Mouse (Mus musculus) kidney, postnatal 10 days (tissue): ENCODE measurements around the gene Spaca7.
"Not testable (repeated sequence)": the region's sequence is repeated elsewhere in the genome, so short reads cannot be mapped to it uniquely, and the experiment has no call there.

Experiments used
- DNase-seq: peaks from one replicate; pipeline ENCODE4 v3.0.0; 2021; ENCODE audit warnings: mixed read lengths

Spaca7 gene

DNA sequence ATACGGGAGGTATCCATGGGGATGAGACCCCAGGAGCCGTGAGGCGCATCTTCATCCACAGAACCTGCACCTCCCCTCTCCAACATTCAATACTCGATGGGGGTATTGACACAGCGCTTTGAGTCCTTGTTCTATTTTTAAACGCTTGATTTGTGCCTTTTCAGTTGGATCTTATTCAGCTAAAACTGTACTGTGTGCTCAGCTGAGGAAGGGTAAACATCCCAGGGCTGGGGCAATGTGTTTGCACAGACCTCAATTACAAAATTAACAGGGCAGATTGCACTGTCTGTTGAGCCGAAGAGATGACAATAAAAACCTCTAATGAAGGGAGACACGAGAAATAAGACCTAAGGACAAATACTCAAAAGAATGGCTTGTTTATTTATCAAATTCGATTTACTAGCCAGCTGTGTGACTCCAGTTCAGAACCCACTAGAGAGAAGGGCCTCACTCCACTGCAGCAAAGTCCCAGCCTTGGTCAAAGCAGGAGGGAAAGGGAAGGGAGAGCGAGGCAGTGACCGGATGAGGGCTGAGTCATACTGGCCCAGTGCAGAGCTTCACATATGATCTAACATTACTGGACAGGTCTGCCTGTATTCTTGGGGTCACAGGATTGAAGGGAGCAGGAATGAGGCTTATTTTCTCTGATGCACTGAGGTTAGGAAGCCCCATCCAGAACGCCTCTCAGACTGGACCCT is 37.1 kb downstream of the Spaca7 start:
- no peak for DNase-seq

DNA sequence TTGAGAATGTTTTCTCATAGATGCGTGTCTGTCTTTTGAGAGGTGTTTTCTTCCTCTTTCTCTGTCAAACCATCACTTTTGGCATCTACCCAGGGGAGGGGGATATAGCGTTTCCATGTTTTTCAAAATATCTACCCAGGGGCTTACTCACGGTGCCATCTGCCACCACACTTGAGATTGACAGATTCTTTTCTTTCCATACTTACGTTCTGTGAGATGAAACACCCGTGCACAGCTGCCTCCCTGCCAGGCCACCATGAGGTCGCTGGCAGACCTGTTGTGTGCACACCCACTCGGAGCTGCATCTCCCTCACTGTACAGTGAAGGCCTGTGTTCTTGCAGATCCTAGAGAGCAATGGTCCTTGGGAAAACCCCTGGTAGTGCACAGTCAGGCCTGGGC is 40.4 kb downstream of the Spaca7 start:
- no peak for DNase-seq

DNA sequence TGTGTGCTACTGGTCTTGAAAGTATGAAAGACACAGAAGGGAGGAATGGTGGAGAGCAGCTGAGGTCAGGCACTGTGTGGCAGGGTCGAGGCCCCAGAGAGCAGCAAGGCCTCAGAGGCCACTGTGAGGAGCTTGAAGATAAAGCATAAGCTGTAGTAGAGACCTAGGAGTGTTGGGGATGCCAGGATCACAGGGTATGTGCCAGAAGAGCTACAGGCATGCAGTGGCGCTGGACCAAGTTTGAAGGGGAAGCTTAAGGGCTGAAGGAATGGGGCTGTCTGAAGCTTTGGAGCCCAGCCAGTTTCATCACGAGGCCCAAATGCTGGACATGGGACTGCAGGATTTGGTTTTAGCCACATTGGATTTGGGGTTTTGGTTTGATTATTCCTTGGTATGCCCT is 44.5 kb downstream of the Spaca7 start:
- not testable (repeated sequence) for DNase-seq

DNA sequence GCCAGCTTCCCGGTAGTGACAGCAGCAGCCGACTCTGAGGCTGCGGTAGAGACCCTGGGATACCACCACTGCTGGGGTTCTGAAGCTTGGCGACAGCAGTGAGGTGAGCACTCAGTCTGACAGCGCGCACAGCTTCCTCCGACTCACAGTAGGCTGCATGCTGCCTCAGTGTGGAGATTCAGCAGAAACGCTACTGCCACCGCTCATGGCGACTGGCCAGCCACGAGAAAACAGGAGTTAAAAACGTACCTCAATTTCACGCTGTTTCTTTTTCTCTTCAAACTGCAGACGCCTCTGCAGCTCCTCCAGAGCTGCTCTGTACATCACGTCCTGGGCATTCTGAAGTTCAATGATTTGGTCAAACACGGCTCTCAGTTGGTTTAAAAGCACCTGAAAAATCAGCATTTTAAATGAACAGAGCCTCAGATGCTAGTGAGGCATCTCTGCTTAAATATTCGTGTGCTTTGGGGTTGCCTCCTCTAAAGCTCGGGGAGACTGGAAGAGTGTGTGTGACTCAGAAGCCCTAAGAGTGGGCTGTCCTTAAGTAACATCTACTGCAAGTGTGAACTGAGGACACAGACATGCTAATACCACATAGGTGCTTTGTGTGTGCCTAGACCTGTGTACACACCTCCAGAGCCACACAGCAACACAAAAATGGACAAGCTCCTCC is 48.9 kb downstream of the Spaca7 start:
- DNase-seq = no peak

DNA sequence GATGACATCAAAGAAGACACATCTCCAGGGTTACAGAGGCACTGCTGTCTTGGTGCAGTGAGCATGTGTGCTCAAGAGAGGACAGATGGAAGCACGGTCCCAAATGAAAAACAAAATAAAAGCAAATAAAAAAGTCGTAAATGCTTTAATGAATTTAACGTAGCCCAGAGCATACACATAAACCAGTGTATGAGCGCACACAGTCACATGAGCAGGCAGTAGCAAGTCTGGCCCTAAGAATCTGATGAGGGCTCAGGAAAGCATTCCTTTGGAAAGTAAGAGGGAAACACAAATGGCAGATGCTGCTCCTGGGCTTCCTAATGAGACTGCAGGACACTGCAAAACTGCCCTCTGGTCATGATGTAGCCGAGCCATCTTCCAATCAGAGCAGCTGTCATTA is 53.1 kb downstream of the Spaca7 start:
- no peak for DNase-seq

DNA sequence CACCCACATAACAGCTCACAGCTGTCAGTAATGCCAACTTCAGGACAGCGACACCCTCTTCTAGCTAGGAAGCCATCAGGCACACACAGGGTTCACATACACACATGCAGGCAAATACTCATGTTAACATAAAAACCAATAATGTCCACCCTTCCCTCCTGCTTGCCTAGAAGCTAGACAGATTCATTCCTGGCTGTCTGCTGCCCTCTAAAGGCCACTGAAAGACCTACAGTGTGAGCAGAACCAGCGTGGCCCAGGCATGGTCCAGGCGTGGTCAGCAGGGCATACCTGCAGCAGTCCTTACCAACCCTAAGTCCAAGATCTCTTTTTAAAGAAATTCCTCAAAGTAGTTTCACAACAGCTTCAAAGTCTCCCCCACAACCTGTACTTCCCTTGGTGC is 56.2 kb downstream of the Spaca7 start:
- DNase-seq = peak; percentile 70

DNA sequence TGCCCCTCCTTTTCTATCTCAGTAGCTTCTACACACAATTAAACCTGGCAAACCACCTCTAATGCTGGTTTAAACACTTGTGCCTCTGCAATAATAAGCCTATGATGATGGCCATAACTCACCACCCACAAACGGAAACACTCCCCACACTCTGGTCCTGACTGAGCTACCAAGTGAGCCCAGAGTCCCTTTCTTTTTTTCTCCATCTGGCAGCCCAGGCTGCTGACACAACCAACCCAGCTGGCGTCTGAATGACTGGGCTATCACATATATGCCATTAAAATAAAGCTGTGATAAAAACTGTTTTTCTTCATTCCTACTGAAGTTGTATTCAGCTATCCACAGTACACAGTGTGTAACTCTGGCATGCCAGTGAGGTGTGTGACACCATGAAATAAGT is 62.5 kb downstream of the Spaca7 start:
- DNase-seq = no peak

DNA sequence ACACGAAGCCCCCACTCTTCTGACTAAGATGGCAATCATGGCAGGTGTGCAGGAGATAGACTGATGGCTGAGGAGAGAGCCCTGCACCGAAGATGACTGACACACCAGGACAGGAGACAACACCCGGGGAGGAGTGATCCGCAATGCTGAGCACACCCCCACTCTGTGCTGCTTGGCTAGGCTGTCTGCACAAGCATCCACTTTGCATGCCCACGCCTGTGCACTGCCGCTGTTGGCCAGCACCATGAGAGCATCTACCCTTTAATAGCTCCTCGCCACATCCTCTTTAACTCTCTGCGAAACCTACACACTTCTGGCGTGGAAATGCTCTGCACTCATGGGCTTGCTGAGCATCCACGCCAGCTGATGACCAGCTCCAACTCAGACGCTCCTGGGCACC is 65.6 kb downstream of the Spaca7 start:
- DNase-seq = no peak

DNA sequence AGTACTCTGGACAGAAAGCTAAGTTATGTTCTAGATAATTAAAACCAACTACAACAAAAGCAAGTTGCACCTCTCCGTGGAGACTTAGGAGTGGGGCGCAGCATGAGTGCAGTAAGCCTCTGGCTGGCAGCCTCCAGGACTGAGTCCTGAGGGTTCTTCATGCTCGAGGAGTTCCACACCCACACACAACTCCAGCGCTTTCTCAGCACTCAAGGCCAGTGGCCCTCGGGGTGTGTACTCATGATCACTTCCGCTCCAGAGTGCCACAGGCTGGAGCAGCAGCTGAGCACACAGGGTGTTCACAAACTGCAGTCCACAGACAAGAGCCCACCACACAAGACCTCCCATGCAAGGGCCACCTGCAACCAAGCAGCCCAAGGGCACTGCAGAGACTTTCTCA is 68.7 kb downstream of the Spaca7 start:
- no peak for DNase-seq

DNA sequence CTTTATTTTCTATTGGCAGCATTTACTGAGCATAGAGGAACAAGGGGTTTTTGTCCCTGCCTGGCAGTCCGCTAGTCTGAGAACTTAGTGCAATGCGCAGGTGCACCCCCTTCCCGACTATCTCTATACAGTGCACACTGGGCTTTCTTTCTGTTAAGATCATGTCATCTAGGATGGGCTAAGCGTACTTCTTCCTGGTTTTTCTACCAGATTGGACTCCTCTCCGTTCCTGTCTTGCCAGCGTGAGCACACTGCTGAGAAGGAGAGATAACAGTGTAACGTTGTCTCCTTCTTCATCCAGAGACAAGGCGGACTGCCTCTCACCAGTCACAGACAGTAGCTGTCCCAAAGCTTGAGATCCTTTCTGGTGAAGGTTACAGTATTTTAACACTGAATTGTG is 71.5 kb downstream of the Spaca7 start:
- DNase-seq = no peak

DNA sequence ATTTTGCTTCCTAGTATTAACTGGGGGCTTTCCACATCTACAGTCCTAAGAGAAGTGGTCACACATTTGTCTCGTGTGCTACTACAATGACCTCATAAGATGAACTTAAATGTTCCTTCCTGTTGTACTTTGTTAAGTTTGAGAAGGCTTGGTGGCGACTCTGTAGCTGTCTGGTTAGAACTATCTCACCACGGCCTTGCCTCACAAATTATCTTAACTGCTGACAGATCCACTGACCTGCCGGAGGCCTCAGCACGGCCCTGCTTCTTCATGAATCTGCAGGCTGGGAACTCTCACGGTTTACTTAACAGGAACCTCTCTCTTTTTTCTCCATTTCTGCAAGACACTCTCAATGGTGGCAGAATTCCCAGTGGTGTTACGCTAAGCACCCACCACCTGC is 72.1 kb downstream of the Spaca7 start:
- DNase-seq = no peak

DNA sequence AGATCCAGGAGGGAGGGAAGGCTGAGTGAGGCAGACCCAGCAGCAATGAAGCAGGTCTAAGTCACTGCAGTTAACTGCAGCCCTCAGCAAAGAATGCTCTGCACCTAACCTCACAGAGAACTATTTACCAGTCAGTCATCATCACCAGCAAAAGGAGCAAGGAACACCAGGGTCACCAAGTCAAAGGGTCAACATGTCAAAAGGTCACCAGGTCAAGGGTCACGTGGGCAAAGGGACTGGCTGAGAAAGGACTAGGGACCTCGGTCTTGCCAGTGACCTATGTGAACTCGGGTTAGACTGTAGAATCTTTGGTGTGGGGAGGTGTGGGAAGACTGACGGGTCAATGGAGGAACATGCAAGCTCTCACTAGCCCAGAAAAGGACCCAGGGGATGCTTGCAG is 73.7 kb downstream of the Spaca7 start:
- no peak for DNase-seq

DNA sequence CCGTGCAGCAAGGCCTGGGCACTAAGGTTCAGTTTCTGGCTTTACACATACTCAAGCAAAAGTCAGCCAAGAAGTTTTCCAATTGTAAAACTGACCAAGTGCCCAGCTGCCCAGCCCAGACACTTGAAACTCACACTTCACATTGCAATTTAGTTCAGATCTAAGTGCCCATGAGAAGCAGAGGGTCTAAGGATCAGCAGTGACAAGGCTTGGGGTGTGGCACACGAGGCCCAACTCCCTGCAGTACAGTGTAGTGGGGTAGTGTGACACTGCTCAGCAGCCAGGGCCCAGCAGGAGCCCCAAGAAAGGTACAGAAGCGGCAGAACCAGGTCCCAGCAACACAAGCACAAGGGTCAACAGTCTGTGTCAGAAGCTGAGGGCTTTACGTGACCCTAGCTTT is 76.1 kb downstream of the Spaca7 start:
- no peak for DNase-seq
